Mouse (Mus musculus) forebrain, embryonic 11.5 days (tissue): ENCODE measurements at regions not wholly inside any gene's neighbourhood (a gene's known extent, or its start where the extent isn't known, plus 50 kb on each side); places are given as distances from the start of the nearest gene placed in this dataset.

Experiments used
- ATAC-seq: fragments of 200-750 bp; cut with Nextera tagmentation; replicated peaks from 2 replicates; pipeline ENCODE4 v1.8.0; 2017; ENCODE audit warnings: moderate TSS enrichment; ENCODE audit not compliant: low FRiP score
- DNase-seq: peaks from one replicate; pipeline ENCODE4 v3.0.0-alpha.2; 2017; ENCODE audit warnings: low spot score
- H3K27ac ChIP-seq: fragments of 300-500 bp; sonication (generic); 2 replicates; pipeline ENCODE4 v1.5.1; 2014; ENCODE audit warnings: low read depth, low read length
- H3K27me3 ChIP-seq: fragments of 300-500 bp; sonication (generic); 2 replicates; pipeline ENCODE4 v1.6.1; 2014; ENCODE audit warnings: mild to moderate bottlenecking, low read length, mixed read lengths; ENCODE audit not compliant: control insufficient read depth, insufficient read depth
- H3K36me3 ChIP-seq: fragments of 300-500 bp; sonication (generic); 2 replicates; pipeline ENCODE4 v1.6.1; 2014; ENCODE audit warnings: mild to moderate bottlenecking, low read length, moderate library complexity, mixed read lengths; ENCODE audit not compliant: control insufficient read depth, insufficient read depth
- H3K4me1 ChIP-seq: fragments of 300-500 bp; sonication (generic); replicated peaks from 2 replicates; pipeline ENCODE4 v1.6.1; 2014; ENCODE audit warnings: low read length, mixed read lengths; ENCODE audit not compliant: control insufficient read depth, insufficient read depth
- H3K4me2 ChIP-seq: fragments of 300-500 bp; sonication (generic); 2 replicates; pipeline ENCODE4 v1.6.1; 2014; ENCODE audit warnings: low read depth, mild to moderate bottlenecking, low read length, moderate library complexity, mixed read lengths; ENCODE audit not compliant: severe bottlenecking
- H3K4me3 ChIP-seq: fragments of 300-500 bp; sonication (generic); 2 replicates; pipeline ENCODE4 v1.5.1; 2014; ENCODE audit warnings: low read depth, low read length
- H3K9ac ChIP-seq: fragments of 300-500 bp; sonication (generic); 2 replicates; pipeline ENCODE4 v1.6.1; 2014; ENCODE audit warnings: low read length
- H3K9me3 ChIP-seq: fragments of 300-500 bp; sonication (generic); 2 replicates; pipeline ENCODE4 v1.6.1; 2016; ENCODE audit warnings: low read length, mixed read lengths; ENCODE audit not compliant: control insufficient read depth
- WGBS: fragments of 180-500 bp; shearing (Covaris S2); extraction: QIAGEN DNeasy Blood & Tissue Kit; methylation state at CpG from one replicate; pipeline ENCODE4 v1.1.7; 2014; 5-methylcytosine and 5-hydroxymethylcytosine counted together

DNA sequence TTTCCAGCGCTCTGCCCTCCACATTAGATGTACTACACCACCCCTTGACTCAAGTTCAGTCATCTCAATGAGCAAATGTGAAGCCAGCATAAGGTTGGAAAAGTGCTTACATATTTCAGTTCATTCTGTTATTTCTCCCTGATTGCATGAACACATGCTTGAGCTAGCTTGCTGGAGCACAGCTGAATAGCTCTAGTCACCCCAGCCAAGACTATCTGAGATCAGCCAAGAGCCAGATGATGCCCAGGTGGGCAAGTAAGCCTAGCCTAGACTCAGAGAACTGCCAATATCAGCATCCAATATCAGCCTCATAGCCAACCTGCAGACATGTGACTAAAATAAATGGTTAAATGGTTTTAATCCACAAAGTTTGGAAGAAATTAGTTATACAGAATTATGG, 484.6 kb upstream of the Rag2 start:
- no peaks in the 10 kb centered on the region for H3K9me3 ChIP-seq
- H3K27me3 ChIP-seq: no peaks in the 10 kb centered on the region
- H3K27ac ChIP-seq: no peak overlapping the region
- no peak overlapping the region for H3K4me3 ChIP-seq
- H3K36me3 ChIP-seq: no peaks in the 10 kb centered on the region
- H3K4me1 ChIP-seq: no peaks in the 10 kb centered on the region
- ATAC-seq (no peak), DNase-seq (no peak)
- H3K9ac ChIP-seq: no peak overlapping the region
- WGBS: 90% methylated on average over 1 of the region's 1 CpGs
- H3K4me2 ChIP-seq: no peak overlapping the region

DNA sequence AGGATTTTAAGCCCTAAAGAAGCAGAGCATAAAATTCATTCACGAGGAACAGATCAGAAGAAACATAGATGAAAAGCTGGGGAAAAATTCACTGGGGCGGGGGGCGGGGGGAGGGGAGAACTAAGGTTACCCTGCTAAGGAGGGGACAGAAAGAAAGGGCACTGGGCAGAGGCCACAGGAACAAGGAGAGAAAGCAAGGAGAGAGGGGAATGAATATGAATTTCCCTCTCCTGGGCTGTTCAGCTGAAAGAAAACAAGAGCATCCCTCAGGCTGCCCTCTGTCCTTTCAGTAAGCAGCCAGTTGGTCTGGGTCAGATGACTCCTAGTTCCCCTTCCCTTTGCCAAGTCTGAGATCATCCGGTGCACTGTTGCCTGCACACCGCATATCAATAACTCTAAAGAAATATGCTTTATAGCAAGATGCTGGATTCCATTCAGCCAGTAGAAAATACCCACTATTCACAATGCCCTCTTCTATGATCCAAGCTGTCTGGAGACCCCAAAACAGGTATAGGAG, 467.7 kb upstream of the Rag2 start:
- Histone ChIP-seq H3K27ac (no peak overlapping the region), H3K4me2 (no peak overlapping the region), H3K9me3 (no peaks in the 10 kb centered on the region), H3K9ac (no peak overlapping the region), H3K4me3 (no peak overlapping the region), H3K36me3 (no peaks in the 10 kb centered on the region), H3K27me3 (no peaks in the 10 kb centered on the region), H3K4me1 (no peaks in the 10 kb centered on the region)
- 54% methylated on average over 5 of the region's 5 CpGs for WGBS
- DNase-seq: no peak
- ATAC-seq: no peak

DNA sequence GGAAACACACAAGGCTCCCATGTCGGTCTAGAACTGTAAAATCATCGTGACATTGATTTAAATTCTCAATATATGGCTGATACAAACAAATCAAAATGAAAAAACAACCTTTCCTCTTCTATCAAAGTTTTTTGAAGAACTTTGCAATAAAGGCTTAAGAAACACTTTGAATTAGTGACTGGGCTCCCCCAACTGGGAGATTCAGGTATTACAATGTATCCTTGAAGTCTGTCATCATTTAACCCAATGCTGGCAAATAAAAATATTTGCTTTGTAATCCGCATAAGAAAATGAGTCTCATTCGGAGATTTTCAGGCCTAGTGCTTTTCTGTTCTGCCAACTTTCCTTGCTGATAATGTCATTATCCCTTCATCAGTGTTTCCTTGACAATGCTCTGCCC, 465.2 kb upstream of the Rag2 start:
- DNase-seq: no peak
- H3K9ac ChIP-seq: no peak overlapping the region
- H3K36me3 ChIP-seq: no peaks in the 10 kb centered on the region
- H3K27ac ChIP-seq: no peak overlapping the region
- no peak overlapping the region for H3K4me3 ChIP-seq
- no peaks in the 10 kb centered on the region for H3K27me3 ChIP-seq
- no peaks in the 10 kb centered on the region for H3K4me1 ChIP-seq
- no peak for ATAC-seq
- 35% methylated on average over 4 of the region's 4 CpGs for WGBS
- no peaks in the 10 kb centered on the region for H3K9me3 ChIP-seq
- H3K4me2 ChIP-seq: no peak overlapping the region

DNA sequence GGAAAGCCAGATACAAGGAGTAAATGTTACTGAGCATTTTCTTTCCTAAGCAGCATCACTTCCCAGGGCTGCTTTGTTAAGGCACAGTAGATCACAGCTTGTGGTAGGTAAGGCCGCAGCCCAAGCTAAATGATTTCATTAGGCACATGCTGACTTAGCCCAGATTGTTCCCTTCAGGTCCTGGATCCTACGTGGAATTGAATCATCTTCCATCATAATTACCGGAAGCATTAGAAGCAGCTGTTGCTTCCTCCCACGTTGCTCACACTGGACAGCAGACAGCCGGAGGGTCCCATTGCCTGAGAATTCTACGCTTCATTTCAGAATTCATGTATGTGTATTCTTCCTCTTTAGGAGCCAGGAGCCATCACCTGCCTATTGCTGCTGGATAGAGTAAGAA, 458.6 kb upstream of the Rag2 start:
- no peak overlapping the region for H3K4me3 ChIP-seq
- H3K36me3 ChIP-seq: no peaks in the 10 kb centered on the region
- 55% methylated on average over 6 of the region's 6 CpGs for WGBS
- H3K9ac ChIP-seq: no peak overlapping the region
- no peak overlapping the region for H3K4me2 ChIP-seq
- peaks cover 5% of the 10 kb centered on the region; the same call in 1 of the 2 replicates for H3K27me3 ChIP-seq
- no peak overlapping the region for H3K27ac ChIP-seq
- no peak for ATAC-seq
- no peaks in the 10 kb centered on the region for H3K9me3 ChIP-seq
- DNase-seq: no peak
- no peaks in the 10 kb centered on the region for H3K4me1 ChIP-seq

DNA sequence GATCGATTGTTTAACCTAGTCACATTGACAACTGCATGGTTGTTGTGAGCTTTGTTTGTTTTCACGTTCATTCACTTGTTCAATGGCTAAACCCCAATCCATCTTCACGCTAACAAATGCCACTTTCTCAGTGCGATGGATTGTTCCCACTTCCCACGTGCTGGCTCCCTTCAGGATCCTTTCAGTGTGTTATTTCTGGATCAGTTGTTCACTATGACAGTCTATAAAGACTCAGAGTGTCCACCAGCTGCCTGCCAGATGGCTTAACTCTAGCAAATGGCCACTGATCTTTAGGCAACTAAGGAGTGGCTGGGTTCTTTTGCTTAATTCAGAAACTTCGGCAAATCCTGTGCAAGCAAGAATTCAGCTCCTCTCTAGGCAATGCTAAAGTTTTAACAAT, 451.7 kb upstream of the Rag2 start:
- Histone ChIP-seq H3K4me2 (no peak overlapping the region), H3K4me3 (no peak overlapping the region), H3K27me3 (peaks cover 11% of the 10 kb centered on the region), H3K36me3 (no peaks in the 10 kb centered on the region), H3K9ac (no peak overlapping the region), H3K9me3 (no peaks in the 10 kb centered on the region), H3K27ac (no peak overlapping the region), H3K4me1 (peaks cover 5% of the 10 kb centered on the region)
- 16% methylated on average over 6 of the region's 6 CpGs for WGBS
- ATAC-seq: peak; percentile 96
- DNase-seq: peak; percentile 71

DNA sequence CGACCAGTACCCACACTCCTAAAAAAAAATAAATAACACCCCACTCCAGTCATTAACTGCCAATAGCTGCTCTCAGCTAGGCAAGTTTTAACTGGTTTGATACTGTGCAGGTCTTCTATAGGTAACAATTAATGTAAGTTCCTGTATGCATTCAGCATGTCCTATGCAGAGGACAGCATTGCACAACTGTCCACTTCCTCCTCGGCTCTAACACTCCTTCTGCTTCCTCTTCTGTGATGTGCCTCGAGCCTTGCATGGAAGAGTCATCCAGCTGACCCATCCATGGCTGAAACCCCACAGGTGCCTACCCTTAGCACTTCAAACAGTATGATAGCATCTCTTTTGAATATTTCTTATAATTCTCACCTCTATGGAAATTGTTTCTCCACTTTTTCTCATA, 449.4 kb upstream of the Rag2 start:
- H3K9ac ChIP-seq: no peak overlapping the region
- no peaks in the 10 kb centered on the region for H3K9me3 ChIP-seq
- no peak overlapping the region for H3K4me2 ChIP-seq
- WGBS: 81% methylated on average over 3 of the region's 3 CpGs
- no peaks in the 10 kb centered on the region for H3K36me3 ChIP-seq
- H3K27ac ChIP-seq: no peak overlapping the region
- DNase-seq (no peak), ATAC-seq (no peak)
- H3K4me1 ChIP-seq: peaks cover 5% of the 10 kb centered on the region
- H3K4me3 ChIP-seq: no peak overlapping the region
- peaks cover 7% of the 10 kb centered on the region for H3K27me3 ChIP-seq

DNA sequence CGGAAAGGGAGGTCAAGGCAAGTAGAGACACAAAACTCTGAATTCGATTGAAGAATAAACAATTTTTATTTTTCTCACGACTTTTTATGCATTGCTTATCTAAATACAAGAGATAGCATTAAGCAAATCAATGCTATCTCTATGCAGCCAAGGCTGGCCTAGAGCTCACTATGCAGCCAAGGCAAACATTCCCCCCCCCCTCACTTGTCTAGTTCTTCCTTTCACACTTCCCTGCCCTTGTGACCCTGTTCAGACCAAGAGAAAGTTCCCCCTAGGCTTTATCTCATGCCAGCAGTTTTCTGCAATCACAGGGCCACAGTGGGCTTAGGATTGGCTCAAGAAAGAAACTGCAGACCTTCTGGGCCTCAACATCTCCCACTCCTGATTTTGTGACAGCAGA, 417.9 kb upstream of the Rag2 start:
- Histone ChIP-seq H3K27me3 (no peaks in the 10 kb centered on the region), H3K4me3 (no peak overlapping the region), H3K36me3 (no peaks in the 10 kb centered on the region), H3K9me3 (no peaks in the 10 kb centered on the region), H3K27ac (no peak overlapping the region), H3K9ac (no peak overlapping the region), H3K4me2 (no peak overlapping the region), H3K4me1 (no peaks in the 10 kb centered on the region)
- ATAC-seq: no peak
- no peak for DNase-seq
- WGBS: 83% methylated on average over 3 of the region's 3 CpGs

DNA sequence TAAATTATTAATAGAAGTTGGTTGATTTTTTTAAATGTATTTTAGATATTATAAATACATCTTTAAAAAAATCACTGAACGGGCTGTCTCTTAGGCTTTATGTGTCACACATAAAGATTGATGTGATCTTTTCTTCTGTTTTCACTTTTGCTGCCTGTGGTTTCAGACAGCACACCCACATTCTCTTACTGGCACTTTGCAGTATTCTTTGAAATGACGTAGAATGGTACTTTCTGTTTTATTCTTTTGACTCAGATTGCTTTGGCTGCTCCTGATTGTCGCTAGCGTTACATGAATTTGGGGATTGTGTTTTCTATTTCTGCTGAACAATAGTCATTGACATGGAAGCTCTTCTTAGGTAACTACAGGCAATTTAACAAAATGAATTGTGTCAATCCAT, 415.4 kb upstream of the Rag2 start:
- Histone ChIP-seq H3K9me3 (no peaks in the 10 kb centered on the region), H3K36me3 (no peaks in the 10 kb centered on the region), H3K4me3 (no peak overlapping the region), H3K4me2 (no peak overlapping the region), H3K9ac (no peak overlapping the region), H3K27me3 (no peaks in the 10 kb centered on the region), H3K27ac (no peak overlapping the region), H3K4me1 (no peaks in the 10 kb centered on the region)
- ATAC-seq (no peak), DNase-seq (no peak)
- WGBS: 76% methylated on average over 4 of the region's 4 CpGs

DNA sequence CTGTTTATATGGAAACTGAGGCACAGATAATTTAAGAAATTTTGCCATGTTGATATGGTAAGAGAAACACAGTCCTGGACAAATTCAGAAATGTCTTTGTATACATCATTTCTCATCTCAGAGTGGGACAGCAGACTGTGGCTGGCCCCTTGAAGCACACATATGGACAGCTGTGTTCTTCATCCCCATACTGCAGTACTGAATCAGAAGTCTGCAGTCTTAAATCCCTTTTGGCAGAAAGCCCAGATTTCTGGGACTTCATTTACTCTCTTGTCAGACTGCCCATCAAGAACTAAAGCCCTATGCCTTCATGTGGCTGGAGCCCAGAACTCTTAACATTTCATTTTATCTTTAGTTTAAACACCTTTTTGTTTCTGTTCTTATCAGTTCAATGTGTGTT, 403.8 kb upstream of the Rag2 start:
- no peaks in the 10 kb centered on the region for H3K36me3 ChIP-seq
- H3K4me3 ChIP-seq: no peak overlapping the region
- H3K9ac ChIP-seq: no peak overlapping the region
- no peak overlapping the region for H3K27ac ChIP-seq
- no peaks in the 10 kb centered on the region for H3K4me1 ChIP-seq
- H3K27me3 ChIP-seq: no peaks in the 10 kb centered on the region
- 0 out of 2 replicates have a peak, but pooled peaks have one; percentile 19 for ATAC-seq
- DNase-seq: no peak
- no peak overlapping the region for H3K4me2 ChIP-seq
- no peaks in the 10 kb centered on the region for H3K9me3 ChIP-seq
